Mouse (Mus musculus): Measurements from ENCODE around the gene Sema5b.
A peak's percentile ranks its signal among the peaks of the same experiment; 100 is the strongest.

Gene Sema5b

DNA sequence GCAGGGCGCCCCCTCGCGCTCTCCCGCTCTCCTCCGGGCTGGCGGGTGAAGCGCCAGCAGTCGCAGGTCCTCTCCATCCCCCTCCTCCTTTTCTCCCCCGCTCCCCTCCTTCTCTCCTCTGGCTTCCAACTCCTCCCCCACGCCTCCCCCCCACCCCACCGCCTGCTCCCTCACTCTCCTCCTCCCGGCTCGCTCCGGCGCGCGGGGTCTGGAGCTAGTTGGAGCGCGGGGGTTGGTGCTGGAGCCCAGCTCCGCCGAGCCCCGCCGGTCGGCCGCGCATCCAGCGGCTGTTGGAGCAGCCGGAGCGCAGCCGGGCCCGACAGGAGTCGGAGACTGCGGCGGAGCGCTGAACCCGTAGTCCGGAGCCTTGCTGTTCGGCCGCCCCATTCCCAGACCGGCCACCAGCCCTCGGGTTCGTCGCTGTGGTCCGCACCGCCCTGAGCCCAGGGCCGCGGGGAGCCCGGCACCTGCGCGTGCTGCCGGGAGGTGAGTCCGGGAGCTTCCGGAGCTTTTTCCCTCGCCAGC lies at the start of gene Sema5b:
Gene Sema5b (plus strand): TSS at position 29 of the 525 bp plus-strand sequence.
- peak; percentile 80 for DNase-seq (ENCODE audit: low read depth, low spot score)

DNA sequence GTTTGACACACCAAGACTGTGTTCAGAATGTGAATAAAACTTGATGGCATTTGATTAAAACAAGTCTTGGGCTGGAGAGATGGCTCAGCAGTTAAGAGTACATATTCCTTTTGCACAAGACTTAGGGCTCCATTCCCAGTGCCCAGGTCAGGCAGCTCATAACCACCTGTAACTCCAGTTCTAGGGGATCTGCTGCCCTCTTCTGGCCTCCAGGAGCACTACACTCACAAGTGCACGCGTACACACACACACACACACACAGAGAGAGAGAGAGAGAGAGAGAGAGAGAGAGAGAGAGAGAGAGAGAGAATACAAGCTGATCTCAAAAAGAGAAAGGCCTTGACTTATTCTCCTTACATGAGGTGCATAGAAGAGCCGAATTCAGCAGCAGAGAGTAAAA lies 40.6 kb upstream of the Sema5b start:
- DNase-seq (ENCODE audit: low read depth, low spot score) = peak; percentile 32

DNA sequence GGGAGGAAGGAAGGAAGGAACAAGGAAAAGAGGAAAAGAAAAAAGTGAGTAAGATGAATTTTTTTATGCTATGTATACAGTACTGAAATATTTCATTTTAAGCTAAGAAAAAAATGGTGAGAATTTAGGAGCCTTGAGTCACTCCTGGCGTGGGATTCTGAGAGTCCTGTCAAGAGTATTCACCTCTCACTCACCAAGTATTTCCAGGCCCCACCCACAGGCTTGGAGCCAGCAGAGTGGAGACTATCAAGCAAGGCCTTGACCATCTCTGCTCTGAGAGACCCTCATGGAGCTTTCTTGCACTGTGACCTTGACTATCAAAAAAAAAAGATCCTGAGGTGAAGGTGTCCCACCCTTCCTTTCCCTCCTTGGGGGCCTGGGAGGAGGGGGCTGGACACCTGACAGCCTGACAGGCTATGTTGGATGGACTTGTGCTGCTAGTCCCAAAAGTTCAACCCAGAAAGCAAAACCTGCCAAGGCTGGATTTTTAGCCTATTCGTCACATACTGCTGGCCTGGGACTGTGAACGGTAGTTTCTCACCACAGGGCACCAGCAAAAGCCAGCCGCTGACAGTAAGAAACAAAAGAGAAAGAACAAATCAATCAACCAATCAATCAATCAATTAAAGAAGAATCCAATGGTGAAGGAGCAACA lies 39.7 kb upstream of the Sema5b start:
- DNase-seq (ENCODE audit: low read depth, low spot score) = no peak

DNA sequence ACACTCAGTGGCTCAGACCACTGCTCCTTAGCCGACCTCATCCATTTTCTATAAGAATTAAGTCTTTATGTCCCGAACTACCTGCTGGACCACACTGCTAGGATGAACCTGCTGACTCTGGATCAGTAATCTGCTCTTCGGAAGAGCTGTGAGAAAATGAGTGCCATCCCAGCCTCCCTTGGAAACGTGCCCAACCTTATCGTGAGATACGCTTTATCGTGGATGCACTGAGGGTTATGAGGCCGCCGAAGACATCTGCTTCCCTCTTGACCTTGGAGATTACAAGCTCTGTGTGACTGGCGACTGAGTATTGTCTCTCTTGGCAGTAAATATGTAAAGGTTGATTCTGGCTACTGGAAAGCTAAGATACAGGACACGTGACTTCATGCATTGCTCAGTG lies 38.5 kb upstream of the Sema5b start:
- DNase-seq (ENCODE audit: low read depth, low spot score) = no peak

DNA sequence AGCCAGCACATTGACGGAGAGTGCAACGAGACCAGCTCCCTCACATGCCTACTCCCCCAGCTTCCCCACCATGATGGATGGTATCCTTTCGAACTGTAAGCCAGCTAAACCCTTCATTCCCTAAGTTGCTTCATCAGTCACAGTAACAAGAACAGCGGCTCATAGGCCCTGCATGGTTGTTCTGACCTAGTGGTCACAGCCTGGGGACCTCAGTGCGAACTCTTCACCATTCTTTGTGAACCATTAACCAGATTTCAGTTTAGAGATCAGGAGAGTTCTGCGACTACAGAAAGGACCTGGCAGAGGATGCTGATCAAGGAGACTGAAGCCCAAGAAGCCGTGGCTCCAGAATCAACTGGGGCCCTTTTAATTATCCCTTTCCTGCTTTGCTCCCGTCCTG lies 36.7 kb upstream of the Sema5b start:
- DNase-seq (ENCODE audit: low read depth, low spot score) = no peak

DNA sequence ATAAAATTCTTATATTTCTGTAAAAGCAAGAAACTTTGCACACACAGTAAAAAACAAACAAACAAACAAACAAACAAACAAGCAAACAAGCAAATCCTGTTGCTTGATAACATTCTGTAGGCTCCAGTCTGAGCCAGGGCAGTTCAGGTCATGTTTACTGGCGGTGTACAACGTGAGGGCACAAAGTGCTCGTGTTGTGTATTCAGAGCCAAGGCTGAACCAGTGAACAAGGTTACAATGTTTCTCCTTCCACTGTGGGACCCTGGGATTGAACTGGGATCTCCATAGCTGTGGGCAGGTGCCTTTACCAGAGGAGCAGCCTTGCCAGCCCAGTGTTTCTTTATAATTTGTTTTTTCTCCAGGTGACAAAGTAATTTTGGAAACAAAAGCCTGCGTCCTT lies 35.2 kb upstream of the Sema5b start:
- DNase-seq (ENCODE audit: low read depth, low spot score) = no peak

DNA sequence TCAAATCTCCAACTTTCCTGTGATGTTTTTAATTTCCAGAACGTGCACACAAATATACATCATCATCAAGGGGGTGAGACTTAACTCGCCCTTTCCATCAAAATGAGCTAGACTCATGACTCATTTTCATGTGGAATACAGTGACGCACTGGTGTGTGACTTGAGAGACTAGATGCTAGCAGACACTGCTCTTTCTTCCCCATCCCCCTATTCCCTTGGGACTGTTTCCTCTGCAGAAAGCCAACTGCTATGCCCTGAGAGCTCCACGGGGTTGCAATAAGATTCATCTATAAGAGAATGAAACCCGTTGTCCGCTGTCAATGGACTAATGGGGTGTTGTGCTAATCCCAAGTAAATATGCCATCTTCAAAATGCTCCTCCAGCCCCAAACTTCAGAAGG lies 32.4 kb upstream of the Sema5b start:
- DNase-seq (ENCODE audit: low read depth, low spot score) = no peak

DNA sequence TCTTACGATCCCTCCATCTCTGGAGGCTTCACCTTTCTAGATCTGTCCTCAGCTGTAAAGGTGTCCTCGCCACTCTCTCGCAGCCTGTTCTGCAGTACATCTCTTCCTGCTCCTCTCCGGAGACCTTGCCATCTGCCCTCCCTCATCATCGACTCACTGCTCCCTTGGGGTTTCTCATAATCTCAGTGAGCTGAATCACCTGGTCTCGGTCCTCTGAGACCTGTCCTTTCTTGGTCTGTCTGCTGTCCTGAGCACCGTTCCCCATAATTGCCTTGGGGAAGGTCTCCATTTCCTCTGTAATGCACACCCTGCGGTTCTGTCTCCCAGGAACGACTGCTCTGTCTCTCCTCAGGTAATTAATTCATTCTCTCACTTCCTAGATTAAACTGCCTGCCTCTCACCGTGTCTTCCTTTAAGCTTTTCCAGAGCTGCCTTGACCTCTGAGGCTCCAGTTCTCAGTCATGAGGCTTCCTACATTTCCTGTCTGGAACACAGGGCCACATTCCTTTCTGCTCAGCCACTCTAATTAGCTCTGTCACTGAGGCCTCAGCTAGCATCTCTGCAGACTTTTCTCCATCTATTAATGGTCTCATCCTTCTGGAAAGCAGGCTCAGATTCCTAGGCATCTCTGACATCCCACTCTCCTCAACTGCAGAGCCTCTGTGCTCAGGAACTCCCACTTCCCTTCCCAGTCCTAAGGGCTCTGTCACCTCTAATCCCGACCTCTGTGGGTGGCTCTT lies 31.4 kb upstream of the Sema5b start:
- DNase-seq (ENCODE audit: low read depth, low spot score) = no peak

DNA sequence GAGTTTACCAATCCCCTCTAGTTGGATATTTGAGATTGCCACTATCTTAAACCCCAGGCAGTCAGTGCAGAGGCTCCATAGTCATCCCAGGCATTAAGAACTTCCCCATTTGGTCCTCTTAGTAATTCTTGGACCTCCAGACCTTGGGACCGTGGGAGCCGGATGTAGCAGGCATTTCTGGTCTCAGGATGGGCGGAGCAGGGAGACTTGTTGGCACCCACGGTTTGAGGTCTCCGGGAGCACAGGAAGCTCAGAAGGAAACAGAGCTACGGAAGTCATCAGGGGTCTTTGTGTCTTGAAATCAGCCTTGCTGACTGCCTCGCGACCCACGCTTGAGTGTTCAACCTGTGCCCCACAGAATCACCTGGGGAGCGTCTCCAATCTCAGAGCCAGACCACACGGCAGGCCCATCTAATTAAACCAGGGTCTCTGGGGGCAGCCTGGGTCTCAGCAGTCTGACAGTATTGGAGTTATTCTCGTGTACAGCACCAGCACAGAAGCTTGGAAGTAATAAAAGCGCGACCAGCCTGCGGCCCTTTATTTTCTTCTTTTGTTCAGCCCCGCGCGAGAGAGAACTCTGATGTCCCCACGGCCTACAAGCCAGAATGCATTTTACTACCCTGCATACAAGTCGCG lies 24.9 kb upstream of the Sema5b start:
- no peak for DNase-seq (ENCODE audit: low read depth, low spot score)

DNA sequence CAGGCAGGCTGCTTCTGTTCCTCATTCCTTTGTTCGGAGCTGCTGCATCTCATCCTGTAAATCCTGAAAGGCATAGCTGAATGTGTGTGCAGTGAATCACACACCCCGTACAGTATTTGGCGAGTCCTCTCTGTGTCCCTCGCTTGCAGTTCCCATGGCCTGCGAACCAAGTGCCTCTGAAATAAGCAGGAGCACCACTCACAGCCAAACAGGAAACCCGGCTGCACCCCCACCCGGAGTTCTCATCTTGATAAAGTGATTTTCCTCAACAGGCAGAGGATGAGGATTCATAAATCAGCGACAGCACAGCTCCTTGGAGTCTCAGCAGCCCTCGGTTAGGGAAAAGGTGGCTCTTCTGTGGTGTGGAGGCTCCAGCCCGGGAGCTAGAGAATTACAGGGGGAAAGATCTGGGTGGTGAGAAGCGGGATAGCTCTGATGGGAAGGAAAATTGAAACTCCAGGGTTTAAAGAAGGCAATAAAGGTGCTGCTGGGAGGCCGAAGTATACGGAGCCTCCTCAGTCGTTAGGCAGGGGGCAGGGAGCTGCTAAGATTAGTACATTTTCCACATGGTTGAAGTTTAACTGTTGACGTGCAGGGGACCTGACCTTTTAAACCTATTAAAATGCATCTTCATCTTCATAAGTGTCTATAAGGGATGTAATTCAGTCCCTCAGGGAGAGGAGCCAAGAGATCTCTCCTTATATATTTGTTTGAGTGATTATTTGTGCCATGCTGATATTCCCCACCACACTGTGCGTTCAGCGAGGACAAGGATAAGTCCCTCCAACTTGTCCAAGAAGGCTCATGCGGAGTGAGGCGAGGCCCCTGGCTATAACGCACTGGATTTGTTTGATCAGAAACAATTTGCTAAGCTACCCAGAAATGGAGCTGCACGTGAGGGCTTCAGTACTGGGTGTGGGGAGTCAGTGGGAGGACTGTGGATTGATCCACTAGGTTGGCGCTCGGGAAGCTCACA lies 22.7 kb upstream of the Sema5b start:
- no peak for DNase-seq (ENCODE audit: low read depth, low spot score)

DNA sequence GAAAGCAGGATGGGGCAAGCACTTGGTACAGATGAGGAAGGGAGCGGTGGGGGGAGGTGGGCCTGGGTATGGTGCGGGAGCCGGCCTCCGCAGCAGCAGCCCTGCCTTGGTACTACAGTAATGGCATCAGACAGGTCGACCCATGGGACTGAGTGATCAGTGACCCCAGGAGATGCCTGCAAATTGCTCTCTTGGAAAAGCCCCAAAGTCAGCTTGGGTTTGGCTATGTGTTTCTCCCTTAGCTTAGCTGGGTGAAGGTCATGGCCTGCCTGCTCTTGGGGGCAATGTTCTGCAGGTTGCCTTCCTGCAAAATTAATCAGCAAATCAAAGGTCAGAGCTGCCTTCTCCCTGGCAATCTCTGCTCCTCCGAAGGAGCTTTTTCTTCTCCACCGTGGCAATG lies 21.7 kb upstream of the Sema5b start:
- no peak for DNase-seq (ENCODE audit: low read depth, low spot score)

DNA sequence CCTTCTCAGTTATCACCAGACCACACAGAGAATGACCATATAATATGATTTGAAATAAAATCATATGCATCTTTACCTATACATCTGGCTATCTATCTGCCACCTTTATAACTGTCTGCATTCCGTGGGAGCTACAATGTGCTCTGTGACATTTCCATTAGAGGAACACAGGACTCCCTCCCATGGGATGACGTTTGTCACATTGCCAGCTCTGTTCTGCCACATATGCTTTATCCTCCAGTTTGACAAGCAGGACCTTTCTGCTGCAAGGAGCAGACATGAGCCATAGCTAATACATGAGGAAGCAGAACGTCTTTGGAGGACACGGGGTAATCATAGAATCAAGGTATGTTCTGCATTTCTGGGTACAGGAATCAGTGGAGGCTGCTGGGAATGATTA lies 16.7 kb upstream of the Sema5b start:
- DNase-seq (ENCODE audit: low read depth, low spot score) = no peak

DNA sequence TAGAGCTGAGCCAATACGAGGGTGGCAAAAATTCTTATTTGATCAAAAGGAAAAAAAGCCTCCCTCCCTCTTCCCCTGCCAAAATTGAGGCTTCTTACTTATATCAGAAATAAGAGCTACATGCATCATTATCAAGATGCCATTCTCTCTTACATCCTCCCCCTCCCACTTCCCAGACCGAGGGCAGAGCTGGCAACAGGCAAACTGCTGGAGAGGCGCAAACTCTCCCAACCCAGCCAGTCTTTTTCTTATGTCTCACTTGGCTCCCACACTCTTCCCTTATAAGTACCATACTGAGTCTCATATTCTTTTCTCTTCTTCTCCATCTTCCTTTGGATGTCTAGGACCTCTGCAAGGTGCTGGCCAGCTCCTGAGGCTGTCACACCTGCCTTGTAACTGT lies 6.3 kb upstream of the Sema5b start:
- no peak for DNase-seq (ENCODE audit: low read depth, low spot score)

DNA sequence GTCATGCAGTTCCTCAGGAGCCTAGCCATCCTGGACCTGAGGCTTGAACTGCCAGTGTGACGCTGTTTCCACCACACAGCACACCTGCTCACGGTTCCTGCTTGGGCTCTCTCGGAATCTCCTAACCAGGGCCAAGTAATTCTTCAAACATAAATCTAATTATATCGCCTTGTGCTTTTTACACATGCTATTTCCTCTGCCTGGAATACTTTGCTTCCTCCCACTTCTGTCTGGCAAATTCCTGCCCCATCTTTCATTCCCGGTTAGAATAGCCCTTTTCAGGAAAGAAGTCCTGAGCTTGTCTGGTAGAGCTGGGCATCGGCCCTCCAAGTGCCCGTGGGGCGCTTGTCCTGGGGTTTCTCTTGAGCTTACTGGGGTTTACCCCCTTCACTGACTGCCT lies 3.3 kb upstream of the Sema5b start:
- DNase-seq (ENCODE audit: low read depth, low spot score) = no peak

DNA sequence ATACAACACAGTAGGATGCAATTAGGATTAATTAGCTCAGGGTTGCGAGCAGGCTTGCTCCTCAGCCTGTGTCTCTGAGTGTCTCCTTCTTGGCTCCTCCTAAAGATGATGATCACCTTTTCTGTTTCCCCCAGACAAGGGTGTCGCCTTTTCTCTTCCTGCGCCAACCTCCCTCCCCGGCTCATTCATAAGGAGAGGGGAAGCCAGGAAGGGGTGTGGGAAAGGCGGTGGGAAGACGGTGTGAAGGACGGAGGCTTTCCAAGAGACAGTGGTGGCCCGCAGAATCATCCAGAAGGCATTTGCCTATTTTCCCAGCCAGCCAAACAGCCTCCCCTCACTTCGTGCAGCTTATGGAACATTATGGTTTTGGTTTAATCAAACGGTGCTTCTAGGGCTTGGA lies 1.9 kb upstream of the Sema5b start:
- DNase-seq (ENCODE audit: low read depth, low spot score) = no peak

DNA sequence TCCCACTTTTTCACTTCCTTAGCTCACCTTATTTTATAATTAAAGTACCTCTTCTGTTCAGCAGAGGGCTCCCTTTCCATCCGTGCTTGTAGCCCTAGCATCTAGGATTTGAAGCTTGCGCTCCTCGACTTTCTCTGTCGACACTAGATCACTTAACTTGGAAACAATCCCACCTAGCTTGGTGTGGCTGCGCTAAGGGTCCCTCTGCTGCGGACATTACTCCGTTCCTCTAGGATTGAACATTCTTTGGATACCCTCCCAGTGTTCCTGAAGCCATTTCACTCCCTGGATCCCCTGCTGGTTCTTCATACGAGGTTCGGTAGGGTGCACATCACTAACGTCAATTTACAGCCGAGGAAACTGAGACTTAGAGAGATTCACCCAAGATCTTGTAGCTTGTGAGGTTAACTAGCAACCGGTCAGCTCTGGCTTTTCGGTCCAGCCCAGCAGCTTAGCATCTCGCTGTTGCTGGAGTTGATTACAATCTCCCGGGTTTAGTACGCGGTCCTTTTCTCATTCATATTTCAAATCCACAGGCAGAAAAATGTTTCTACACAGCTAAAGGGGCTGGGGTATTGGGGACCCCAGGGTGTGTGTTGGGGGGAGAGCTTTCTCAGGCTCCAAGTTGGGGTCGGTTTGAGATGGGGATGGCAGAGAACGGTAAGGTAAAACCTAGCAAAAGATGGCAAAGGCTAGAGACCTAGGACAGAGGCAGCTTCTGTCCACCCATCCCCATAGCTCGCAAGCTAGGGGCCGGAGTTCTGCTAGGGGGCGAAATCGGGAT lies 420 bp upstream of the Sema5b start:
- peak; percentile 82 for DNase-seq (ENCODE audit: low read depth, low spot score)

DNA sequence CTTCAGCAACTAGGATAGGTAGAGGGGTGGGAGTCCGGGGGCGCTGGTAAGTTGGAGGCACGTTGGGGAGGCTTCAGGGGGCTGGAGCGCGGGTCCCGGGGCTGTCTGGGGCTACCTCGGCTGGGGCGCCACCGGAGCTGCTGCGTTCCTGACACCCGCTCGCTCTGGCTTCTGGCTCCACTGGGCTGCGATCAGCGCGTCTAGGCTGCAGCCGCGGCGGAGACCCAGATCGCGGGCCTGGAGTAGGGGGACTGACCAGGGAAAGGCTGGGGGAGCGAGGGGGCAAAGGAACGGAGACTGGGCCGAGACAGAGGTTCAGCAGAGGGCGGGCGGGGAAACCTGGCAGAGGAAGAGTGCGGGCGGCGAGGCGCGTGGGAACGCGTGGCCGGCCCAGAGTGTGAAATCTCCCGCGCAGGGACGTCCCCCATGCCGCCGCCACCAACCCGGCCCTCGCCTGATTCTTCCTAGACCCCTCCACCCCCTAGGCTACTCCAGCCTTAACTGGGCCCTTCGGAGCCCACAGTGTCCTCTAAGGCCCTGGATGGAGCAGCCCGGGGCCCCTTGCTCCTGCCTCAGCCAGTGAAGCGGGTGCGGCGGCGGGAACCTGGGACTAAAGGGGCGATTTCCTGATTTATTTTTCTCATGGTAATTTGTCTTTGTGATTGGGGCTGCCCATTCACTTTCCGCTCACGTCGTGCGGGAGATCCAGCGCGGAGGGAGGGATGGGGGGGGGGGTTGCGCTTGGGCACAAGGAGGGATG lies 896 bp downstream of the Sema5b start:
- peak; percentile 60 for DNase-seq (ENCODE audit: low read depth, low spot score)

DNA sequence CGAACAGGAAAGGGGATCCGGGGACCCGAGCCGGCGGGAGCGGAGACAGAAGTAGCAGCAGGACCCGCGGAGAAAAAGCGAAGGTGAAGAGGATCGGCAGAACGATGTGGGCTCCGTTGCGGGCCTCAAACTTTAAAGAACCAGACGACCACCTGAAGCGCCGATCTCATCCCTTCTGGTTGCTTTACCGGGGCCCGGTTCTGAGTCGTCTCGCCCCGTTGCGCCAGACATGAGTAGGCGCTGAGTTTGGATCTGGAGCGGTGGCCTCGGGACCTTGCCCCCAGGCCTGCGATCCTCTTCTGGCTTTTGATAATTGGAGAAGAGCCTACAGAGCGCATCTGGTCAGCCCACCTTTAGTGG lies 1.5 kb downstream of the Sema5b start:
- DNase-seq (ENCODE audit: low read depth, low spot score) = no peak

DNA sequence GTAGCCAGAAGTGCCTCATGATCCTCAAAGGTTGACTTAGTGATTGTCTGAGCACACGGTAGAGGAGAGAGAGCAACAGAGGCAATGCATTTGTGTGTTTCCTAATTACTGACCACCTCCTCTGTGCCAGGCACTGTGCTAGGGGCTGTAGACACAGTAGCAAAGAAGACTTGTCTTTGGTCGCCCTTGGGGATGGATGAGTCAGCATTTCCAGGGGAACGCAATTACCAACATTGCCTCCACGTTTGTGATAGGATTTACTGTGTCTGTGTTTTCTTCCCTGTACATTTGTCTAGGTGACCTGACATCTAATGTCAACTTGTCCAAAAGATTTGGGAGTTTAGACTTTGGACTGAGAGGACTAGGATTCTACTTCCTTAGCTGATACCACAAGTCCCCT lies 4.8 kb downstream of the Sema5b start:
- peak; percentile 23 for DNase-seq (ENCODE audit: low read depth, low spot score)

DNA sequence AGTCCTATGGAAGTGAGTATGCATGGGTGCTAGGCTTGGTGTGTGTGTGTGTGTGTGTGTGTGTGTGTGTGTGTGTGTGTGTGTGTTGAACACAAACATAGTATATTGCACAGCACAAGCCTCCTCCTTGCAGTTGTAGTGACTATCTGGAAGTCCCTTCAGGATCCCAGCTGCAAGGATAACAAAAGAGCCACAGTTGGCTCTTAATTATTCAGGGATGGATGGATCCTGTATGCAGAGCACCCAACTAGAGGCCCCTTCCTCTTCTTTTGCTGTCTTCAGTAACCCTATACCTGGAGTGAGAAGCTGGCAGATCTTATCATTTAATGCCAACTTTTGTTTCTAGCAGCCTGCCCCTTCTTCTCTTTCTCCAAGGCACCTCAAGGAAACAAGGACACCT lies 7.0 kb downstream of the Sema5b start:
- no peak for DNase-seq (ENCODE audit: low read depth, low spot score)
